Mouse (Mus musculus): ENCODE measurements at regions not wholly inside any gene's neighbourhood (a gene's known extent, or its start where the extent isn't known, plus 50 kb on each side); places are given as distances from the start of the nearest gene placed in this dataset.
A peak's percentile ranks its signal among the peaks of the same experiment; 100 is the strongest.

- ATAC-seq (ENCODE audit: low FRiP score, low read depth) = no peak
- 76% methylated on average over 10 of the region's 10 CpGs for WGBS
- H3K27me3 ChIP-seq = peaks cover 21% of the 10 kb centered on the region
Measured at GRCm38 (mm10) chr13:43954714-43955393, 170.3 kb downstream of the Cd83 start.

DNA sequence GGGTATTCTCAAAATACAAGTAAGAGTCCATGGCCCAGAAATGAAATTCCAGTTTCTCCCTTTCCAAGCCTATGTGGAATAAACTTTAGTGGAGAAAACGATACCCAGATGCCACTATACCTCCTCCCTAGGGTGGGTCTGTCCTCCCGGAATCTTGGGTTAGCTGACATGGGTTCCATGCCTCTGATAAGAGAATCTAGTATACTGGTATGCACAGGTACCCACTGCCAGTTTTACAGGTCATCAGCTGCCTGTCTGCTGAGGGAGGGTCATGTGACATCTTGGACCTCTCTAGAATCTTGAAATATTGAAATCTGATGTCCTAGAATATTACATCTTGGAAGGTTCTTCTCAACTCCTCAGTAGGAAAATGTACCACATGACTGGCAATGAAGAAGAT, 172.5 kb downstream of the Cd83 start:
- H3K4me3 ChIP-seq = no peak overlapping the region
- no peaks in the 10 kb centered on the region for H3K9me3 ChIP-seq
- no peaks in the 10 kb centered on the region for H3K36me3 ChIP-seq
- no peak overlapping the region for H3K27ac ChIP-seq
- H3K9ac ChIP-seq = no peak overlapping the region
- H3K4me1 ChIP-seq = peaks cover 39% of the 10 kb centered on the region
- peaks cover 4% of the 10 kb centered on the region; the same call in 1 of the 2 replicates for H3K27me3 ChIP-seq
- no peak for ATAC-seq (ENCODE audit: low FRiP score, low read depth)
- H3K4me2 ChIP-seq (replicated peaks) = no peak overlapping the region
- WGBS = 89% methylated on average over 2 of the region's 2 CpGs

More at GRCm38 (mm10) chr13:43954714-43955393, 170.3 kb downstream of the Cd83 start:
- Histone ChIP-seq H3K9me3 (no peaks in the 10 kb centered on the region), H3K36me3 (no peaks in the 10 kb centered on the region), H3K4me3 (no peak overlapping the region), H3K4me1 (peaks cover 25% of the 10 kb centered on the region), H3K4me2 (replicated peaks) (no peak overlapping the region), H3K9ac (no peak overlapping the region), H3K27ac (no peak overlapping the region)

- no peaks in the 10 kb centered on the region for H3K9me3 ChIP-seq
- ATAC-seq (ENCODE audit: low FRiP score, low read depth) = no peak; the same call in 1 of the 2 replicates
- H3K36me3 ChIP-seq = no peaks in the 10 kb centered on the region
- peaks cover 4% of the 10 kb centered on the region; the same call in 1 of the 2 replicates for H3K27me3 ChIP-seq
- H3K9ac ChIP-seq = no peak overlapping the region
- H3K4me1 ChIP-seq = peaks cover 39% of the 10 kb centered on the region
- no peak overlapping the region for H3K4me3 ChIP-seq
- H3K4me2 ChIP-seq (replicated peaks) = peak overlapping the region; percentile 40
- WGBS = 41% methylated on average over 9 of the region's 9 CpGs
- peak overlapping the region; percentile 52; the same call in 1 of the 2 replicates for H3K27ac ChIP-seq
Measured at GRCm38 (mm10) chr13:43959121-43959572, 174.6 kb downstream of the Cd83 start.

- H3K4me1 ChIP-seq = peaks cover 44% of the 10 kb centered on the region
- no peaks in the 10 kb centered on the region for H3K9me3 ChIP-seq
- no peak overlapping the region for H3K27ac ChIP-seq
- peaks cover 4% of the 10 kb centered on the region; the same call in 1 of the 2 replicates for H3K27me3 ChIP-seq
- no peaks in the 10 kb centered on the region for H3K36me3 ChIP-seq
- WGBS = 59% methylated on average over 6 of the region's 6 CpGs
- ATAC-seq (ENCODE audit: low FRiP score, low read depth) = no peak
- no peak overlapping the region for H3K4me2 ChIP-seq (replicated peaks)
- H3K4me3 ChIP-seq = no peak overlapping the region
- H3K9ac ChIP-seq = no peak overlapping the region
Measured at GRCm38 (mm10) chr13:43961047-43961690, 176.6 kb downstream of the Cd83 start.

DNA sequence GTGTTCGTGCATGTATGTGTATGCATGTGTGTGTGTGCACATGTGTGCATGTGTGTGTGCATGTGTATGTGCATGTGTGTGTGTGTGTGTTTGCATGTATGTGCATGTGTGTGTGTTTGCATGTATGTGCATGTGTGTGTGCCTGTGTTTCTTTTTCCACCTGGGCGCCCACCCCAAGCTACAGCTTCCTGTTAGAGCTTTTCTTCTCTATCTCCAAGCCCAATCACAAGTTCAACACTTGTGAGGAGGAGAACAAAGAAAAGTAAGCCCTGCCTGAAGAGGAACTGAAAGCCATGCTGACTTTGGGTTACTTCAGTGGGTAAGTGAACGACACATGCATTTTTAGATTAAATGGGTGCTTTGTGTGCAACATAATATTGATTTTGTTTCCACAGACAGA, 177.4 kb downstream of the Cd83 start:
- Histone ChIP-seq H3K9ac (no peak overlapping the region), H3K27ac (no peak overlapping the region), H3K9me3 (no peaks in the 10 kb centered on the region), H3K4me1 (peaks cover 45% of the 10 kb centered on the region), H3K4me2 (replicated peaks) (no peak overlapping the region), H3K4me3 (no peak overlapping the region), H3K27me3 (peaks cover 4% of the 10 kb centered on the region; the same call in 1 of the 2 replicates), H3K36me3 (no peaks in the 10 kb centered on the region)
- no peak for ATAC-seq (ENCODE audit: low FRiP score, low read depth)
- WGBS = 74% methylated on average over 3 of the region's 3 CpGs

- Histone ChIP-seq H3K36me3 (no peaks in the 10 kb centered on the region), H3K9ac (no peak overlapping the region), H3K4me2 (replicated peaks) (no peak overlapping the region), H3K4me3 (no peak overlapping the region), H3K27ac (no peak overlapping the region), H3K4me1 (peaks cover 38% of the 10 kb centered on the region), H3K27me3 (no peaks in the 10 kb centered on the region), H3K9me3 (no peaks in the 10 kb centered on the region)
- no peak for ATAC-seq (ENCODE audit: low FRiP score, low read depth)
- WGBS = 79% methylated on average over 3 of the region's 3 CpGs
Measured at GRCm38 (mm10) chr13:43963321-43963720, 178.7 kb downstream of the Cd83 start.

DNA sequence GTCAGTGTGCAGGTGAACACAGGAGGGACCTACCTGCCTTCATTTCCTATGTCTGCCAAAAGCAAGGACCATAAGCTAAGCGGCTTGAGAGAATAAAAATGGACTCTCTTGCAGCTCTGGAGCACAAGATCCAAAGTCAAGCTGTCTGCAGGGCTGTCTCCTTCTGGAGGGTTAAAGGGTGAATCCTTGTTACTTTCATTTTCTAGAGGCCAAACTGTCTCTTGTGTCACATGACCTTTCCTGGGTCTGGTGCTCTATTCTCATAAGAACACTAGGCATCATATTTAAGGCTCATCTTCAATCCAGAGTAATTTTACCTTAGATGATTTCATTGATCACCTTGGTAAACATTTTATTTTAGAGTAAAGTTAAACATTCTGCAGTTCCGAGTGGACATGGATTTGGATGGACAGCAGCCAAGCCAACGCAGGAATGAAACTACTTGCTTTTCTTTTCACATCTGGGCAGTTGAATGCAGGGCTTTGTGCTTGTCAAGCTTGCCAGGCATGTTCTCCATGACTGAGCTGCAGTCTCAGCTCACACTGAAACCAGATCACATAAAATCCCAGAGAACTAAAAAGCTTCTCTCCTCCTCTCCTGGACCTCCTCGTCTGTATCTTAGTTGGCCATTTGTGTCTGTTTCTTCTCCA, 180.8 kb downstream of the Cd83 start:
- 51% methylated on average over 4 of the region's 4 CpGs for WGBS
- H3K4me2 ChIP-seq (replicated peaks) = no peak overlapping the region
- H3K4me1 ChIP-seq = peaks cover 19% of the 10 kb centered on the region
- H3K27ac ChIP-seq = no peak overlapping the region
- H3K4me3 ChIP-seq = no peak overlapping the region
- no peaks in the 10 kb centered on the region for H3K27me3 ChIP-seq
- no peaks in the 10 kb centered on the region for H3K9me3 ChIP-seq
- no peaks in the 10 kb centered on the region for H3K36me3 ChIP-seq
- ATAC-seq (ENCODE audit: low FRiP score, low read depth) = no peak
- H3K9ac ChIP-seq = no peak overlapping the region

- H3K4me2 ChIP-seq (replicated peaks) = no peak overlapping the region
- peaks cover 8% of the 10 kb centered on the region; the same call in 1 of the 2 replicates for H3K4me1 ChIP-seq
- H3K9me3 ChIP-seq = no peaks in the 10 kb centered on the region
- no peaks in the 10 kb centered on the region for H3K36me3 ChIP-seq
- H3K27ac ChIP-seq = no peak overlapping the region
- H3K4me3 ChIP-seq = no peak overlapping the region
- H3K9ac ChIP-seq = no peak overlapping the region
- ATAC-seq (ENCODE audit: low FRiP score, low read depth) = no peak
- 69% methylated on average over 5 of the region's 5 CpGs for WGBS
- H3K27me3 ChIP-seq = no peaks in the 10 kb centered on the region
Measured at GRCm38 (mm10) chr13:43967516-43967915, 182.9 kb downstream of the Cd83 start.

DNA sequence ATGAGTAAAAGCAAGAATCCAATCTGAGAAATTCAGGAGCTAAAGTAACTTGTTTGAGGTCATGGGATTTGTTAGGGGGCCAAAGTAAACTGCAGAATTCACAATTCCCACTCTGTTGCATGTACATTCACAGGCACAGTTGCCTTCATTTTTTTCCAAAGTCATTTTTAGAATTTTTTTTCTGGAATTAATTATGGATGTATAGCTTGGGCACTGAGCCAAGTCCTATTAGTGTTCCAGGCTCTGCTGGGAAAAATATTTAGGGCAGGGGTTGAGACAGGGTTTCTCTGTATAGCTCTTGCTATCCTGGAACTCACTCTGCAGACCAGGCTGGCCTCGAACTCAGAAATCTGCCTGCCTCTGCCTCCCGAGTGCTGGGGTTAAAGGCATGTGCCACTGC, 188.3 kb downstream of the Cd83 start:
- H3K4me2 ChIP-seq (replicated peaks) = no peak overlapping the region
- H3K36me3 ChIP-seq = no peaks in the 10 kb centered on the region
- H3K4me1 ChIP-seq = no peaks in the 10 kb centered on the region
- no peak for ATAC-seq (ENCODE audit: low FRiP score, low read depth)
- WGBS = 76% methylated on average over 2 of the region's 2 CpGs
- H3K27ac ChIP-seq = no peak overlapping the region
- no peaks in the 10 kb centered on the region for H3K27me3 ChIP-seq
- no peak overlapping the region for H3K4me3 ChIP-seq
- H3K9ac ChIP-seq = no peak overlapping the region
- H3K9me3 ChIP-seq = no peaks in the 10 kb centered on the region

DNA sequence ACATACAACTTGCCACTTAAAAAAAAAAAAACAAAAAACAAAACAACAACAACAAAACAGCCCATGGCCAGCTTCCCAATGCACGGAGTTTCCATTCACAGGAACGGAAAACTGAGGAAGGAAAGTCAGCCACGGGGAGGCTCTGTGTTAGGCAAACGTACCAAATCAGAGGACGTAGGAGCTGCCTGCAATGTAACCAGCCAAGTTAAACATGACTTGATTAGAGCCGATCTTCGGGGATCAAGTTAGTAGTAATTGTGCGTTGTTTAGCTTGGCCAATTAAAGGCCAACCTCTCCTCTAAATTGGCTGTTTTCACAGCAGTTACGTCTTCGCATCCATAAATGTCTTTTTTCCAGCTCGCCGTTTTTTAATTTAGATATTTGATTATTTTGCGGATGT, 190.7 kb downstream of the Cd83 start:
- no peaks in the 10 kb centered on the region for H3K27me3 ChIP-seq
- H3K4me2 ChIP-seq (replicated peaks) = peak overlapping the region; percentile 27; the same call in 1 of the 2 replicates
- H3K4me3 ChIP-seq = no peak overlapping the region
- H3K36me3 ChIP-seq = no peaks in the 10 kb centered on the region
- 61% methylated on average over 13 of the region's 13 CpGs for WGBS
- H3K9ac ChIP-seq = no peak overlapping the region
- no peak overlapping the region for H3K27ac ChIP-seq
- ATAC-seq (ENCODE audit: low FRiP score, low read depth) = no peak
- no peaks in the 10 kb centered on the region for H3K9me3 ChIP-seq
- H3K4me1 ChIP-seq = no peaks in the 10 kb centered on the region

DNA sequence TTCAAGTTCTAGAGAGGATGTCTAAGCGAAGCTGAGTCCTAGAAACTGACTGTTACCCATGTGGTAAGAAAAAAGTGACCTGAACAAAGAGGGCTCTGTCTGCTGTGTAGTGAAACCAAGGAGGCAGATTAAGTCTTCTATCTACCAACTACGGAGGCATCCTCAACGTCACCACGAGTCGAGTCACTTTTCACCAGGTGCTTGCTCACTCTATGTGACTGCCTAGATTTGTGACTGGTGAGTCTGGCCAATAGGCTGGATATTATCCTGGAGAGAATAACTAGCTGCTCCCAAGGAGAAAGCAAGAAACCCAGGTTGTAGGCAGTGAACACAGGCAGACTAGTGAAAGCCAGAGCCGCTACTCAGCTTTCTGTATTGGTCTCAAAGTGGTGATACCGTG, 191.2 kb downstream of the Cd83 start:
- no peaks in the 10 kb centered on the region for H3K36me3 ChIP-seq
- ATAC-seq (ENCODE audit: low FRiP score, low read depth) = no peak
- H3K4me2 ChIP-seq (replicated peaks) = no peak overlapping the region
- no peak overlapping the region for H3K9ac ChIP-seq
- no peaks in the 10 kb centered on the region for H3K9me3 ChIP-seq
- H3K27me3 ChIP-seq = no peaks in the 10 kb centered on the region
- H3K4me3 ChIP-seq = no peak overlapping the region
- WGBS = 61% methylated on average over 7 of the region's 7 CpGs
- H3K27ac ChIP-seq = peak overlapping the region; percentile 28; the same call in 1 of the 2 replicates
- H3K4me1 ChIP-seq = no peaks in the 10 kb centered on the region

DNA sequence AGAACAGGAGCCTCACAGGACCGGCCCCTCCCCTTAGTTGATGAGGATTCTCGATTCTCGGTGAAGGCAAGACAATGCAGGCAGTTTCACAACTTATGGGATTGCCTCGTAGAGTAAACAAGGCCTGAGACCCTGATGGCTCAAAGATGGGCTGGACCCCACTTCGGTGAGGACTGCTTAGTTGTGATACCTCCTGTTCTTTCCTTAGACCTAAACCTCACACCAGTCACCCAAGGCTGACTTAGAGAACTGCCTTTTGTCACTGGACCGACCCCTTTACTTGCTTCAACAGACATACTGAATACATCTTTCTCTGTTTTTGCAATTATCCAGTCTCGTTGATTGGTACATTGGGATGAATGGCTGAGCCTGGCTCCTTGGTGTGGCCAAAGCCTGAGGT, 192.1 kb downstream of the Cd83 start:
- Histone ChIP-seq H3K4me2 (replicated peaks) (no peak overlapping the region), H3K4me3 (no peak overlapping the region), H3K4me1 (no peaks in the 10 kb centered on the region), H3K36me3 (no peaks in the 10 kb centered on the region), H3K27ac (no peak overlapping the region), H3K9me3 (no peaks in the 10 kb centered on the region), H3K9ac (no peak overlapping the region), H3K27me3 (no peaks in the 10 kb centered on the region)
- ATAC-seq (ENCODE audit: low FRiP score, low read depth) = no peak
- 79% methylated on average over 7 of the region's 7 CpGs for WGBS
